Mouse (Mus musculus) embryo, embryonic 10 days (tissue): ENCODE results near the gene Milr1.
"Not testable (repeated sequence)": the region's sequence is repeated elsewhere in the genome, so short reads cannot be mapped to it uniquely, and the experiment has no call there.

Experiments used
- DNase-seq: peaks from one replicate; pipeline ENCODE4 v3.0.0-alpha.2; 2015; ENCODE audit warnings: low spot score

Gene Milr1

DNA sequence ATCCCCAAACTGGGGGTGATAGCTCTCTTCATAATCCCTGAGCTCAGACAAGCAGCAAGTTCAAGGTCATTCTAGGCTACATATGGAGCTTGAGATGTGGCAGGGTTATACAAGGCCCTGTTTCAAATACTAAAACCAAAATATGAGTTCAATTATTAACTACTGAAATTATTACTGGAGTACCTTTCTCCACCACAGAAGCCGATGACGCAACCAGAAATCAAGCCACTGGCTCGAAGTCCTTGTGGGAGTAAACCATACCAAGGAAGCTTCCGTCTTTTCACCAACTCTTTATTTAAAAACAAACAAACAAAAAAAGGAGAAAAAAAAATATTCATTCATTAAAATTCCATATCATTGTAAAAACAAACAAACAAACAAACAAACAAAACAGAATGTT is 25.9 kb downstream of the Milr1 start:
- DNase-seq, result no peak

DNA sequence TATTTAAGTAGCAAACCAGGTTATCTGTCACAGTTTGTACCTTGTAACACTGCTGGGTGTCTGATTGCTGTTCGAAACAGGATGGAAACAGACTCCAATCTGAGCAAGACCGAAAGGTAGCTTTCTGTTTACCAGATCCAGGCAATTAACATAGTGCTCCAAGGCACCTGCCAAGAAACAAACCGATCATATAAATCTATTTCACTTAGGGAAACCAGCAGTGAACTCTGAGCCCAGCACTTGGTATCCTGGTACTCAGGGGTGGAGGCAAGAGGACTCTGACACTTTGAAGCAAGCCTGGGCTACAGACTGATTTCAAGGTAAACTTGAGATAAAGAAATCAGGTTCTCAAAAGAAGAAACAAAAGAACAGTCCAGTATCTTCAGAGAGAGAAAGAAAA is 26.4 kb downstream of the Milr1 start:
- DNase-seq, result no peak

GRCm38 (mm10) chr11:106778132-106778531 is 27.1 kb downstream of the Milr1 start:
- DNase-seq, result no peak

DNA sequence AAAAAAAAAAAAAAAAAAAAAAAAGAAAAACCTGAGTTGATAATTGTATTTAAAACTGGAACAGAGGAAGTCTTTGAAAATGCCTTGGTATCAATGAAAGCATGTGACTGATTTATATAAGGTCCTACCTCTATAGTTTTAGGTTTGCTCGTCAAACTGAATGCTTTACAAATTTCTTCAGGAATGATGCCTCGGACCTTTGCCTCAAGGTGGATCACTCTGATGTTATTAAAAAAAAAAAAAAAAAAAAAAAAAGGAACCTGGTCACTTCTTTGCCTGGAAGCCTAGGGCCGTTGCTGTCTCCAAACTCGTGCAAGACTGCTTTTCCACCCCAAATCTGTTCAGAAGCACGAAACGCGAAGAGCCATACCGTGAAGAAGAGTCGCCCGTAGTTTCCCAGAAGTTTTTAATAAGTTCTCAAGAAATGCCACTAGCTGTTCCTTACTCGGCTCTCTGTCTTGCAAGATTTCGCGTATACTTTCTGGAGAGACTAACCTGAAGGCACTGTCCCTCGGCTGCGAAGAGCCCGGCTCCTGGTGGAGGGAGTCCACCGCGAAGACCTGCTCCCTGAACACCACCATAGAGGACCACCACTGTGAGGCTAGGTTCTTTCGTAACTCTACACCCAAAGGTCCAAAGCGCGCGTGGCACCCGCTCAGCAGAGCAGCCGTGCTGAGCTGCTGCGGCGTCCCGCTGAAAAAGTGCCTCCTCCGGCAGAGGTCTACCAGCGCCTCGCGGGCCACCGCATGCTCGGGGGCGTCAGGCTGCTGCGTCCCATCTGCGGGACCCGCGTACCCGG is 27.8 kb downstream of the Milr1 start:
- DNase-seq, result peak; percentile 32

GRCm38 (mm10) chr11:106779388-106780088 is 28.5 kb downstream of the Milr1 start, which contains the start of gene Polg2:
Gene Polg2 (minus strand): TSS chr11:106779537.
- DNase-seq, result peak; percentile 97

GRCm38 (mm10) chr11:106780089-106780425 is 29.0 kb downstream of the Milr1 start:
- no peak for DNase-seq

DNA sequence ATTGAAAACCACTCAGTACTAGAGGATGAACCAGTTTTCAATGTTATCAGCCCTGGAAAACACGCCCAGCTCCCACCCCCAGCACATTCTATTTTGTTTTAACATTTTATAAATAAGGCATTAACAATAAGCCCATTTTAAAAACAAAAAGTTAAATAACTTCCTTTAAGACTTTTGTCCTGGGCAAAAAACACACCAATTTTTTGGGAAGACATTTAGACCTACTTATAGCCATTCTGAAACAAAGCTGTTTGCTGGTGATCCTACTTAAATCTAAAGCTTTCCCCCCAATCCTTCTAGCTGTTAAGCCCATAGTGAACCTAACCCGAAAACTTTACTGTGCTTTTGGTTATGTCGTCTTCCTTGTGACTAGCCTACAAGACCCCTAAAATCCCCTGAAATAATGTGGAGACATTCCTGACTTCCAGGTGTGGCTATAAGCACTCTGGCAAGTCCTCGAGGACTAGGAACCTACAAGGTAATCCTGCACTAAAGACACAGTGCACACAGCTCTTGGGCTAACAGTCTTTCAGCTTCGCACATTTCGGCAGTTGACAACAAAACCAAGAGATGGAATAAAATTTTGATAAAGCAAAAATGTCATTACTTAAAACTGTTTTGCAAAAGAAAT is 29.7 kb downstream of the Milr1 start:
- no peak for DNase-seq

DNA sequence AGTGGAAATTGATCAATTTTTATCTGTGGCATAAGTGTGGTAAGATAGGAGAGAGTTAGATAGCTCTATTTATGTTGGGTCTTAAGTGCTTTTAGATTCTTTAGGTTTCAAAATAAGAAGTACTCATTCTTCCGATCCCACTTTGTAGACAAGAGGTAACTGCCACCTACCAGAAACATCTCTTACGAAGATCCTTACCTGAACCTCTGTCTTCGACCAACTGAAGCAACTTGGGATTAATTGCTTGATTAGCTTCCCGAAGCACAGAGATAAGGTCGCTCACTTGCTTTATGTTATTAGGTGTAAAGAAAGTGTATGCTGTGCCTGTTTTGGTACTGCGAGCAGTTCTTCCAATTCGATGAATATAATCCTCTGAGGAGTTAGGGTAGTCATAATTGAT is 31.2 kb downstream of the Milr1 start:
- not testable (repeated sequence) for DNase-seq

DNA sequence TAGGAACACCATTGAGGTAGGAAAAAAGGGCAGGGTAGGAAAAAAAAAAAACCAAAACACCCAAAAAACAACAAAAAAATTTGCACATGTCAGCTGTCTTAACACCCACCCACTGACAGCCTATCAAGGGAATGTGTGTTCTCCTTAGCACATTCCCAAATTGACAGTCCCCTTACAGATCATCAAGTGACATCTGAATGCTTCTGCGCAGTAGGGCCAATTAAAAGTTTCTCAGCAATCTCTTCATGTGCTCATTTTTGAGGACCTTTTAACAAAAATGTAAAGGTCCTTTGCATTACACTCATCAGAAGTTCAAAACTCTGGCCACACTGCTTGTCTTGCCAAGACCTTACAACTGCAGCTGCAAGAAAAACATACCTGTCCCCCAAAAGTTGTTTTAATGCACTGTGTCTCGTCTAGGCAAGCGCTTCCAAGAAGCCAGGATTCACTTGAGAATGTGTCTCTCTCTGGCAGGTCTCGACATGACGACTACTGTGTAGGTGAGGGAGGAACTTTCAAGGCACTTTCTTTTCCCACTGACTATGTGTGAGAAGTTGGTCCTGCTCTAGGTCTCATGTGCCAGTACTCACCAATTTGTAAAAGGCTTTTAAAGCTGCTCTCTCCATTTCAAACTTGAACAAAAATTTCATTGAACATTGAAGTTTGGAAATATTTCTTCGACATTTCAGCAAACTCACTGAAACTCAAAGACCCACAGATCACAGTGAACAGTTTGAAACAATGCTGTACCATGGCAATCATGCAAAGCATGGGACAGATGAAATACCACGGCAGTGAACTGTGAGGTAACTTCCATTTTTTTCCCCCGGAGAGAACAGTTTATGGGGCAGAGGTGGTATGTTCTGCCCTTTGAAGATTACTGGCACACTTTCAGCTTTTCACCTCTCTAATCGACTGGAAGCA is 32.1 kb downstream of the Milr1 start:
- DNase-seq, result no peak

DNA sequence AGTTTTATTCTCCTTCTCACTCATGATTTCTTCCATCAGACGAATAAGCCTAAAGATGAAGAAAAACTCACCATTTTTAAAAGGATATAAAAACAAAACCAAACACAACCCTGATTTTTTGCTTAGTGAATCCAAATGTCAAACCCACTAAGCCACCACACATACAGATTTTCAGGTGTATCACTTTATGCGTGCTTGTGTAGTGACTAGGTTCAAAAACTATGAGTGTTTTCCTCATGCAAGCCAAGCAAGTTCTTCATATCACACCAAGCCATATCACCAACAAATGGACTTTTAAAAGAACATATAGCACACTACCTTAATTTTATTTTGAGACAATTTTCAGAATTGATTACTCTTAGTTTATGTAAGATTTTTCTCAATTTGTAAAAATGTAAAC is 33.5 kb downstream of the Milr1 start:
- no peak for DNase-seq

- DNase-seq, result no peak
Observed at GRCm38 (mm10) chr11:106785043-106785442, 34.0 kb downstream of the Milr1 start.

- DNase-seq, result peak; percentile 81
Observed at GRCm38 (mm10) chr11:106787131-106788025, 36.4 kb downstream of the Milr1 start.

- peak; percentile 96 for DNase-seq
Observed at GRCm38 (mm10) chr11:106788026-106788774, 37.2 kb downstream of the Milr1 start.

GRCm38 (mm10) chr11:106788775-106789459 is 37.9 kb downstream of the Milr1 start, which contains the start of the genes Ddx5 and Cep95:
Gene Ddx5 (minus strand): TSS chr11:106789185.
Gene Cep95 (plus strand): TSS chr11:106789252.
- peak; percentile 99 for DNase-seq

DNA sequence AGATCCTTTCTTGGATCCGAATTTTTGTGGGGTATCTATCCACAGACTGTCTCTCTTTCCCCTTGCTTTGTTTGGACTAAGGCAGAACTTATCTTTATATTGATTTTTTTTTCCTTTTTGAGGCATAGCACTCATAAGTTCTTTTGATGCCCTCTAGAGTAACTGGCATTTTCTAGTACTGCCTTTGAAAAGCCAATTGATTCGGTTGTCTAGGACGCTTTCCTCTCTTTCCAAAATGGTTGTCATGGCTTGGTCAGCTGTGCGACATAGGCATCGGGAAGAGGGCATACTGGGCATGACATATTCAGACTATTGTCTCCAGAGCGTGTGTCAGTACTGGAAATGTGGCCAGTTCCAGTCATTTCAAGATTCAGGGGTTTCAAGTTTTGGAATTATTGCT is 38.6 kb downstream of the Milr1 start:
- peak; percentile 74 for DNase-seq

- DNase-seq, result peak; percentile 13
Observed at GRCm38 (mm10) chr11:106793846-106794245, 42.8 kb downstream of the Milr1 start.

GRCm38 (mm10) chr11:106795679-106796078 is 44.7 kb downstream of the Milr1 start:
- peak; percentile 40 for DNase-seq

- DNase-seq, result no peak
Observed at GRCm38 (mm10) chr11:106802069-106802627, 51.1 kb downstream of the Milr1 start.

DNA sequence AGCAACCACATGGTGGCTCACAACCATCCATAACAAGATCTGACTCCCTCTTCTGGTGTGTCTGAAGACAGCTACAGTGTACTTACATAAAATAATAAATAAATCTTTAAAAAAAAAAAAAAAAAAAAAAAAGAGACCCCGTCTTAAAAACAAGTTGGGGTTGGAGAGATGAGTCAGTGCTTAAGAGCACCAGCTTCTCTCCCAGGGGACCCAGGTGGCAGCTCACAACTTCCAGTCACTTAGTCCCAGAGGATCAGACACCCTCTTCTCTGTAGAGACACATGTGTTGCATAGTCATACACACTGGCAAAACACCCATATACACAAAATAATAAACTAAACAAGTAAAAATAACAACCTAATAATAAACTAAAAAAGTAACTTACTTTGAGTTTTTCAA is 56.4 kb downstream of the Milr1 start:
- DNase-seq, result not testable (repeated sequence)
